ENCODE assay signal across 25 mouse cellular contexts in genomic region chr12:57186126-57186525, GRCm38 (mm10). TPM values are rescaled to one million over a fixed set of nuclear protein-coding genes. Genes with fewer than 3 reads are reported as not detected.
DNase-seq lines count a peak whose midpoint lies in the region; ATAC-seq and TF ChIP-seq lines count a peak whose summit lies in the region.
"Had no signal": no experiment of that assay in that cellular context is flagged by ENCODE, and none has a peak within 500 bp of the region (broad histone marks: within the 10 kb centered on the region; RNA-seq: fewer than 3 reads in every experiment).

No protein-coding gene starts in this region.

- no peak overlapping the region for H3K4me2 ChIP-seq in stomach, embryonic 15.5 days
- H3K4me2 ChIP-seq in stomach, postnatal 0 days (replicated peaks; ENCODE audit: low read depth): no peak overlapping the region
- peak overlapping the region; percentile 24; the same call in 1 of the 2 replicates for H3K4me2 ChIP-seq in liver, embryonic 12.5 days
- no peak overlapping the region for H3K4me2 ChIP-seq in liver, postnatal 0 days (ENCODE audit: low read depth, low read length)
- H3K4me2 ChIP-seq: forebrain, embryonic 13.5 days; heart, embryonic 13.5 days; hindbrain, embryonic 15.5 days; kidney, embryonic 15.5 days; limb, embryonic 13.5 days; midbrain, embryonic 12.5 days had no signal

- WGBS in stomach, embryonic 15.5 days: 64% methylated on average over 2 of the region's 2 CpGs
- WGBS in stomach, postnatal 0 days: 62% methylated on average over 2 of the region's 2 CpGs
- 20% methylated on average over 2 of the region's 2 CpGs for WGBS in liver, embryonic 12.5 days (ENCODE audit: insufficient replicate concordance)
- WGBS in liver, postnatal 0 days (ENCODE audit: insufficient replicate concordance): 45% methylated on average over 2 of the region's 2 CpGs

- TF ChIP-seq CTCF in stomach, postnatal 0 days (IDR thresholded peaks at IDR 0.05; ENCODE audit: low read depth): no peak
- TF ChIP-seq CTCF in liver, postnatal 0 days (IDR thresholded peaks at IDR 0.05; ENCODE audit: low read depth): no peak

- H3K9ac ChIP-seq in stomach, embryonic 15.5 days: no peak overlapping the region
- no peak overlapping the region for H3K9ac ChIP-seq in stomach, postnatal 0 days (ENCODE audit: low read length)
- H3K9ac ChIP-seq in liver, embryonic 12.5 days: no peak overlapping the region
- H3K9ac ChIP-seq in liver, postnatal 0 days (replicated peaks): no peak overlapping the region
- H3K9ac ChIP-seq: heart, embryonic 13.5 days; hindbrain, embryonic 15.5 days; kidney, embryonic 15.5 days; midbrain, embryonic 12.5 days had no signal

- no peaks in the 10 kb centered on the region for H3K36me3 ChIP-seq in stomach, embryonic 15.5 days
- H3K36me3 ChIP-seq in stomach, postnatal 0 days (ENCODE audit: control insufficient read depth, insufficient read depth, low read length): no peaks in the 10 kb centered on the region
- H3K36me3 ChIP-seq in liver, embryonic 12.5 days: no peaks in the 10 kb centered on the region; the same call in 1 of the 2 replicates
- no peaks in the 10 kb centered on the region for H3K36me3 ChIP-seq in liver, postnatal 0 days (replicated peaks; ENCODE audit: insufficient read depth, low read length)
- H3K36me3 ChIP-seq: heart, embryonic 13.5 days; hindbrain, embryonic 15.5 days; kidney, embryonic 15.5 days; limb, embryonic 13.5 days; midbrain, embryonic 12.5 days had no signal

- no peak overlapping the region for H3K4me3 ChIP-seq in stomach, embryonic 15.5 days (replicated peaks)
- no peak overlapping the region for H3K4me3 ChIP-seq in stomach, postnatal 0 days (ENCODE audit: low read depth, low read length)
- no peak overlapping the region for H3K4me3 ChIP-seq in liver, embryonic 12.5 days
- no peak overlapping the region for H3K4me3 ChIP-seq in liver, postnatal 0 days (ENCODE audit: low read depth, low read length)
- H3K4me3 ChIP-seq: forebrain, embryonic 13.5 days; heart, embryonic 13.5 days; hindbrain, embryonic 15.5 days; kidney, embryonic 15.5 days; left cerebral cortex, adult 2 months; limb, embryonic 13.5 days; midbrain, embryonic 12.5 days had no signal

- TF ChIP-seq EP300 in stomach, postnatal 0 days (optimal IDR thresholded peaks at IDR 0.05): no peak
- peak; percentile 47 for TF ChIP-seq EP300 in liver, postnatal 0 days (IDR thresholded peaks at IDR 0.05; ENCODE audit: low read depth)

- no peak overlapping the region for H3K27ac ChIP-seq in stomach, embryonic 15.5 days
- no peak overlapping the region for H3K27ac ChIP-seq in stomach, postnatal 0 days (replicated peaks)
- peak overlapping the region; percentile 81 for H3K27ac ChIP-seq in liver, embryonic 12.5 days
- no peak overlapping the region for H3K27ac ChIP-seq in liver, postnatal 0 days (ENCODE audit: low read depth)
- H3K27ac ChIP-seq: forebrain, embryonic 13.5 days; heart, embryonic 13.5 days; hindbrain, embryonic 15.5 days; kidney, embryonic 15.5 days; left cerebral cortex, adult 2 months; limb, embryonic 13.5 days; midbrain, embryonic 12.5 days had no signal

- H3K9me3 ChIP-seq in stomach, embryonic 15.5 days: no peaks in the 10 kb centered on the region
- no peaks in the 10 kb centered on the region for H3K9me3 ChIP-seq in stomach, postnatal 0 days (ENCODE audit: control insufficient read depth, low read length)
- no peaks in the 10 kb centered on the region for H3K9me3 ChIP-seq in liver, embryonic 12.5 days (replicated peaks)
- no peaks in the 10 kb centered on the region for H3K9me3 ChIP-seq in liver, postnatal 0 days (ENCODE audit: low read length)
- H3K9me3 ChIP-seq: forebrain, embryonic 13.5 days; heart, embryonic 13.5 days; hindbrain, embryonic 15.5 days; kidney, embryonic 15.5 days; limb, embryonic 13.5 days; midbrain, embryonic 12.5 days had no signal

- H3K27me3 ChIP-seq in stomach, embryonic 15.5 days (replicated peaks): no peaks in the 10 kb centered on the region
- no peaks in the 10 kb centered on the region for H3K27me3 ChIP-seq in stomach, postnatal 0 days (ENCODE audit: control insufficient read depth, insufficient read depth, low read length)
- no peaks in the 10 kb centered on the region for H3K27me3 ChIP-seq in liver, embryonic 12.5 days (replicated peaks)
- H3K27me3 ChIP-seq in liver, postnatal 0 days (ENCODE audit: insufficient read depth, low read length): no peaks in the 10 kb centered on the region
- H3K27me3 ChIP-seq: forebrain, embryonic 13.5 days had no signal

- DNase-seq in stomach, postnatal 0 days (ENCODE audit: low spot score): no peak
- no peak for DNase-seq in liver, postnatal 0 days
- no peak for DNase-seq in cerebellum, postnatal 25 days
- no peak for DNase-seq in lung, postnatal 10 days
- DNase-seq in adrenal gland, postnatal 4 days (ENCODE audit: low spot score in 2 of 2): no peak
- DNase-seq: adrenal gland, adult 2 months; cerebellum, adult 11-12 months; cerebellum, adult 9-11 months; gastrocnemius, postnatal 10 days; kidney, adult 18-20 months; kidney, postnatal 25 days; lung, adult 2 months; lung, postnatal 14 days; thymus, adult 18-20 months; thymus, postnatal 25 days had no signal

- no peaks in the 10 kb centered on the region for H3K4me1 ChIP-seq in stomach, embryonic 15.5 days
- H3K4me1 ChIP-seq in stomach, postnatal 0 days (replicated peaks; ENCODE audit: control insufficient read depth, insufficient read depth): no peaks in the 10 kb centered on the region
- H3K4me1 ChIP-seq in liver, embryonic 12.5 days: peaks cover 46% of the 10 kb centered on the region
- H3K4me1 ChIP-seq in liver, postnatal 0 days (ENCODE audit: insufficient read depth): 0 out of 2 replicates have a peak, but pooled peaks cover 3% of the 10 kb centered on the region
- H3K4me1 ChIP-seq: forebrain, embryonic 13.5 days; heart, embryonic 13.5 days; hindbrain, embryonic 15.5 days; kidney, embryonic 15.5 days; limb, embryonic 13.5 days; midbrain, embryonic 12.5 days had no signal

- peak; percentile 39; the same call in 1 of the 2 replicates for ATAC-seq in stomach, embryonic 15.5 days (ENCODE audit: insufficient read depth, low FRiP score, low read depth)
- ATAC-seq in stomach, postnatal 0 days (ENCODE audit: low FRiP score, low TSS enrichment): no peak
- peak; percentile 85 for ATAC-seq in liver, embryonic 12.5 days
- peak; percentile 35 for ATAC-seq in liver, postnatal 0 days
- ATAC-seq: forebrain, embryonic 13.5 days; inflammation-experienced regulatory T-cells, adult 6 months had no signal

RNA-seq across cellular contexts. Expression of gene Slc25a21, which starts 11.1 kb away (rescaled TPM):
- 2.2 and 3.2 TPM in 2 replicates for polyA plus RNA-seq in stomach, embryonic 15.5 days (2015; fragmentation: Nextera tagmentation; extraction: Ambion mirVana)
- 1.2 TPM in 2 replicates for polyA plus RNA-seq in stomach, postnatal 0 days (2015; fragmentation: Nextera tagmentation; extraction: Ambion mirVana)
- polyA plus RNA-seq in liver, embryonic 12.5 days (2016; fragmentation: Nextera tagmentation; extraction: Ambion mirVana): 30.0 and 33.1 TPM in 2 replicates
- polyA plus RNA-seq in liver, postnatal 0 days (2015; fragmentation: Nextera tagmentation; extraction: Ambion mirVana): 10.8 and 12.6 TPM in 2 replicates
- total RNA-seq in adrenal gland, postnatal 4 days (2021): 1 to 10 TPM; 1.1 to 2.2 TPM
- polyA plus RNA-seq: inflammation-experienced regulatory T-cells, adult 6 months had no signal

RNA-seq across cellular contexts. Expression of gene Prps1l3, which starts 44.1 kb away (rescaled TPM):
- 63.5 and 63.9 TPM in 2 replicates for polyA plus RNA-seq in stomach, embryonic 15.5 days (2015; fragmentation: Nextera tagmentation; extraction: Ambion mirVana)
- 24.0 TPM in 2 replicates for polyA plus RNA-seq in stomach, postnatal 0 days (2015; fragmentation: Nextera tagmentation; extraction: Ambion mirVana)
- polyA plus RNA-seq in liver, embryonic 12.5 days (2016; fragmentation: Nextera tagmentation; extraction: Ambion mirVana): 59.4 and 61.7 TPM in 2 replicates
- 20.8 and 22.8 TPM in 2 replicates for polyA plus RNA-seq in liver, postnatal 0 days (2015; fragmentation: Nextera tagmentation; extraction: Ambion mirVana)
- total RNA-seq in adrenal gland, postnatal 4 days (2021): 10 to 100 TPM; 35.6 to 39.0 TPM

RNA-seq across cellular contexts. Expression of gene Mipol1, which starts 44.1 kb away (rescaled TPM):
- polyA plus RNA-seq in stomach, embryonic 15.5 days (2015; fragmentation: Nextera tagmentation; extraction: Ambion mirVana): 10.0 and 11.2 TPM in 2 replicates
- polyA plus RNA-seq in stomach, postnatal 0 days (2015; fragmentation: Nextera tagmentation; extraction: Ambion mirVana): 5.9 and 6.3 TPM in 2 replicates
- 5.4 and 6.1 TPM in 2 replicates for polyA plus RNA-seq in liver, embryonic 12.5 days (2016; fragmentation: Nextera tagmentation; extraction: Ambion mirVana)
- polyA plus RNA-seq in liver, postnatal 0 days (2015; fragmentation: Nextera tagmentation; extraction: Ambion mirVana): 2.1 and 2.8 TPM in 2 replicates
- total RNA-seq in adrenal gland, postnatal 4 days (2021): 10 to 100 TPM; 11.1 to 12.6 TPM
